Mouse (Mus musculus): ENCODE measurements around the gene Zfp276.

DNA sequence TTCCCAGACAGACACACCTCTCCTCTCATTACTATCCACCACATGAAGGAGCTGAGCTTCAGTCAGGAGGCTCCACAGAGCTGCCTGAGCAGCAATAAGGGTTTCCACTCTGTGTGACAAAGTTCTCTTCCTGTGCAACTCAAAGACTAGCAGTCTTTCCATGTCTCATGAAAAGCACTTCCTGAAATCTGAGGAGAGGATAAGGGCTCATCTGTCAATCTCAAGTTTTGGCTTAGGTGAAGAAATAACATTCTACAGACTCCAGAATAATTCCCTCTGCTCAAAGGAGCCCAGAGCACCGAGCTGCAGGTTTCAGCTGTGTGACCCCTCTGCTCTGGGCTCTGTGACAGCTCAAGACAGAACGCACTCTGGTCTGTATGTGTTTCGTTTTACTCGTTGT, 1.1 kb upstream of the Zfp276 start:
- no peak for TF ChIP-seq GATA1 (IDR thresholded peaks at IDR 0.05; ENCODE audit: low read length)
- no peak for TF ChIP-seq TAL1 (IDR thresholded peaks at IDR 0.05; ENCODE audit: low read length)

All from erythroblast, embryonic 14.5 days (primary cell).